Mouse (Mus musculus) CH12.LX (cell line): ENCODE data around the gene Dapk1. TPM values are rescaled to one million over a fixed set of nuclear protein-coding genes. Genes with fewer than 3 reads are reported as not detected.

Experiments used
- DNase-seq: peaks from one replicate; pipeline ENCODE4 v3.0.0-alpha.2; 2013; ENCODE audit errors: extremely low read depth
- H3K27ac ChIP-seq: 2 replicates; pipeline ENCODE4 v1.5.1; 2012; ENCODE audit warnings: low read depth, mild to moderate bottlenecking, control low read depth, moderate library complexity; ENCODE audit not compliant: insufficient read depth
- H3K27me3 ChIP-seq: replicated peaks from 2 replicates; pipeline ENCODE3; 2012; ENCODE audit warnings: inconsistent platforms
- H3K36me3 ChIP-seq, 2 experiments: replicated peaks in 1 of 2; 2 replicates each; pipeline versions ENCODE3 to v1.6.1; 2012; ENCODE audit warnings: inconsistent platforms in 1 of 2, low read length in 1 of 2, mild to moderate bottlenecking in 1 of 2, mixed read lengths in 1 of 2, moderate library complexity in 1 of 2; ENCODE audit not compliant: control insufficient read depth in 1 of 2, insufficient read depth in 1 of 2
- H3K4me1 ChIP-seq, 2 experiments: 2 replicates each; pipeline ENCODE4 v1.6.1; 2012; ENCODE audit warnings: inconsistent platforms in 1 of 2, moderate library complexity in 1 of 2; ENCODE audit not compliant: insufficient read depth in 2 of 2, control insufficient read depth in 1 of 2
- H3K4me2 ChIP-seq: 2 replicates; pipeline ENCODE4 v1.6.1; 2012; ENCODE audit warnings: low read depth, mild to moderate bottlenecking, control low read depth; ENCODE audit not compliant: poor library complexity, insufficient read depth, severe bottlenecking
- H3K4me3 ChIP-seq, 3 experiments: fragments of 150-350 bp in 1 of 3; sonication (generic) in 1 of 3; replicated peaks in 1 of 3; 2 replicates each; pipeline versions ENCODE3 to v1.5.1; 2011 to 2012; ENCODE audit warnings: low read depth in 2 of 3, low read length in 2 of 3, mild to moderate bottlenecking in 2 of 3, moderate library complexity in 2 of 3, control low read depth in 1 of 3, improper control_type of control experiment in 1 of 3, inconsistent platforms in 1 of 3, mixed read lengths in 1 of 3; ENCODE audit not compliant: poor library complexity in 1 of 3
- H3K79me2 ChIP-seq: replicated peaks from 2 replicates; pipeline ENCODE4 v1.6.1; 2012; ENCODE audit warnings: mild to moderate bottlenecking, moderate library complexity; ENCODE audit not compliant: control insufficient read depth, poor library complexity, insufficient read depth, severe bottlenecking; ENCODE audit errors: extremely low read depth
- H3K9ac ChIP-seq: 2 replicates; pipeline ENCODE4 v1.6.1; 2012; ENCODE audit warnings: low read depth, mild to moderate bottlenecking, control low read depth, moderate library complexity; ENCODE audit not compliant: insufficient read depth
- H3K9me3 ChIP-seq: replicated peaks from 2 replicates; pipeline ENCODE3; 2012; ENCODE audit warnings: low read length, inconsistent platforms, mixed read lengths
- BHLHE40 ChIP-seq: IDR thresholded peaks from 2 replicates; pipeline ENCODE4 v1.6.1; 2011; ENCODE audit warnings: mild to moderate bottlenecking, low read depth, low read length, improper control_type of control experiment
- CHD1 ChIP-seq: IDR thresholded peaks from 2 replicates; pipeline ENCODE4 v1.6.1; 2012; ENCODE audit warnings: low read depth, low read length, improper control_type of control experiment, inconsistent platforms
- CTCF ChIP-seq, 2 experiments: IDR thresholded peaks in 1 of 2; conservative IDR thresholded peaks in 1 of 2; 2 replicates each; pipeline ENCODE4 v1.5.1; 2011 to 2012; ENCODE audit warnings: low read depth in 2 of 2, low read length in 2 of 2, improper control_type of control experiment in 1 of 2, inconsistent platforms in 1 of 2, mild to moderate bottlenecking in 1 of 2, moderate library complexity in 1 of 2
- E2F4 ChIP-seq: IDR thresholded peaks from 2 replicates; pipeline ENCODE4 v1.6.1; 2011; ENCODE audit warnings: low read depth, low read length, improper control_type of control experiment; ENCODE audit not compliant: insufficient replicate concordance
- ELF1 ChIP-seq: IDR thresholded peaks from 2 replicates; pipeline ENCODE4 v1.6.1; 2014; ENCODE audit warnings: low read depth, mild to moderate bottlenecking, inconsistent platforms, low read length, improper control_type of control experiment
- ETS1 ChIP-seq: conservative IDR thresholded peaks from 2 replicates; pipeline ENCODE4 v1.6.1; 2012; ENCODE audit warnings: low read depth, mild to moderate bottlenecking, inconsistent platforms, low read length, improper control_type of control experiment, moderate library complexity
- IRF4 ChIP-seq: IDR thresholded peaks from 2 replicates; pipeline ENCODE4 v1.6.1; 2014; ENCODE audit warnings: low read depth, mild to moderate bottlenecking, inconsistent platforms, low read length, improper control_type of control experiment
- JUN ChIP-seq: IDR thresholded peaks from 2 replicates; pipeline ENCODE4 v1.6.1; 2011; ENCODE audit warnings: low read depth, mild to moderate bottlenecking, low read length, improper control_type of control experiment, moderate library complexity; ENCODE audit not compliant: insufficient read depth
- MAX ChIP-seq: IDR thresholded peaks from 2 replicates; pipeline ENCODE4 v1.6.1; 2011; ENCODE audit warnings: low read length, improper control_type of control experiment
- MXI1 ChIP-seq: IDR thresholded peaks from 2 replicates; pipeline ENCODE4 v1.6.1; 2011; ENCODE audit warnings: mild to moderate bottlenecking, low read depth, low read length, improper control_type of control experiment
- NRF1 ChIP-seq: IDR thresholded peaks from 2 replicates; pipeline ENCODE4 v1.6.1; 2014; ENCODE audit warnings: low read depth, mild to moderate bottlenecking, inconsistent platforms, low read length, improper control_type of control experiment, moderate library complexity
- PAX5 ChIP-seq: IDR thresholded peaks from 2 replicates; pipeline ENCODE4 v1.6.1; 2012; ENCODE audit warnings: low read length, inconsistent platforms, mixed read lengths
- RCOR1 ChIP-seq: conservative IDR thresholded peaks from 2 replicates; pipeline ENCODE4 v1.6.1; 2012; ENCODE audit warnings: low read depth, mild to moderate bottlenecking, inconsistent platforms, low read length, improper control_type of control experiment
- TBP ChIP-seq: conservative IDR thresholded peaks from 2 replicates; pipeline ENCODE4 v1.6.1; 2011; ENCODE audit warnings: low read depth, low read length, improper control_type of control experiment
- dilution Hi-C: fragments of 300-500 bp; cut with MboI; formaldehyde crosslinking; loops from 2 replicates; pipeline ENCODE4 v1.14.3; 2020; ENCODE audit warnings: low sequenced_read_pairs; ENCODE audit not compliant: extremely low pct_unique_long_range_greater_than_20kb, extremely low pct_ligation_motif_present
- in situ Hi-C: fragments of 300-500 bp; cut with MboI; formaldehyde crosslinking; loops from 3 replicates; pipeline ENCODE4 v1.14.3; 2019; ENCODE audit warnings: low sequenced_read_pairs, low pct_ligation_motif_present, low pct_unique_long_range_greater_than_20kb, mixed read lengths
- polyA plus RNA-seq: library from polyadenylated mRNA; unstranded; fragments of >175 nt; gene quantifications from 2 replicates; pipeline ENCODE4 v1.2.1, GENCODE M21; 2012; ENCODE audit warnings: low read depth; ENCODE audit not compliant: insufficient read length
- total RNA-seq, 2 experiments: library from RNA; depleted of rRNA; stranded (reverse); fragments of 300-350 nt in 1 of 2; fragments of >200 nt in 1 of 2; gene quantifications; 2 replicates each; pipeline ENCODE4 v1.2.3; 2012 to 2014

Gene Dapk1
- total and polyA plus RNA-seq, 3 experiments: not detected

DNA sequence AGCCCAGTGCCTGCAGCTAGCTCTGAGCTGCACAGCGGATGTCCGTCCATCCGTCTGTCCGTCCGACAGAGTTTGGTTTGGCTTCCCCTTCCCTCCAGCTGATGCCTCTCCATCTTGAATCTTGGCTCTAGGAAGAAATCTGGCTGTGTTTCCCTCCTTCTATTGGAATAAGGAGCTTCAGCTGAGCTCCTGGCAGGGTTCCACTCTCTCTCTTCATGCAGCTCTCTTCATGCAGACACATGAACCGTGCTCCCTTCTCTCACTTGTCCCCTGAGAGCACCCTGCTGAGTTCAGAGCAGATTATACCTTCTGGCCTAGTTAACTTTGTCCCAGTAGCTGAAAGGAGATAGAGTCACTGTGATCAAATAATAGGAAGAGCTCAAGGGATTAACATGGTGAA lies 83.5 kb downstream of the Dapk1 start:
- H3K4me1 ChIP-seq: no peaks in the 10 kb centered on the region
- TF ChIP-seq CTCF (conservative IDR thresholded peaks at IDR 0.05 in 1 of 2, IDR thresholded peaks at IDR 0.05 in 1 of 2; ENCODE audit: low read depth in 2 of 2, low read length in 2 of 2): no peak
- no peak for TF ChIP-seq NRF1
- TF ChIP-seq JUN: no peak
- TF ChIP-seq RCOR1: no peak
- no peak for TF ChIP-seq E2F4
- TF ChIP-seq MXI1: no peak
- TF ChIP-seq PAX5: no peak
- no peak for TF ChIP-seq ELF1
- no peak overlapping the region for H3K4me2 ChIP-seq
- H3K36me3 ChIP-seq: no peaks in the 10 kb centered on the region
- dilution Hi-C loops (no loop called here), in situ Hi-C loops (no loop called here)
- no peaks in the 10 kb centered on the region for H3K79me2 ChIP-seq
- H3K27ac ChIP-seq: no peak overlapping the region
- DNase-seq: no peak
- no peaks in the 10 kb centered on the region for H3K27me3 ChIP-seq
- no peak overlapping the region for H3K9ac ChIP-seq
- peaks cover 84% of the 10 kb centered on the region for H3K9me3 ChIP-seq
- no peak overlapping the region for H3K4me3 ChIP-seq

DNA sequence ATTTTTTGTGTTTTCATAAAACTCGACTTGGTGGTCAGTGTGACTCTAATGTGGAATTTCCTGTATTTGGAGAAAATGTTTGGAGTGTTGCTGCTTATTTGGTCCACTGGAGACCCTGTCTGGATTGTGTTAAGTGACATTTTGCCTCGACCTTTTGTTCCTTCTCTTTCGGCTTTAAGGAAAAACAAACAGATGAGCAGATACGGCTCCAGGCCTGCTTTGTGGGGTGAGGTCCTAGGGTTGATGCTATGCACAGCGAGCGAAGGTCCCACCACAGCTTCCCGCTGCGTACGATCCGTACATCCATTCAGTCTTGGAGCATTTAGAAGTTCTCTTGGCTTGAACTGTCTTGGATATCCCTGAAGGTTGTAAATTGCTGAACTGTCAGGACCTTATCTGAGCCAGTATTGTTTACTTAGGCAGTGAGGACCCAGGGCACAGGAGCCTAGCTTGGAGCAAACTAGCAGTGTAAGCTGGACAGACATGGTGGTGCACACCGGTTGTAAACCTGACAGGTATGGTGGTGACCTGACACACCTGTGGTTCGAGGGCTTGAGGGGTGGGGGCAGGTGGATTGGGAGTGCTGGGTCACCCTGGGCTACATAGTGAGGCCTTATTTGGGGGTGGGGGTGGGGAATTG lies 84.4 kb downstream of the Dapk1 start:
- no peak overlapping the region for H3K27ac ChIP-seq
- no peak overlapping the region for H3K9ac ChIP-seq
- no peaks in the 10 kb centered on the region for H3K36me3 ChIP-seq
- in situ Hi-C loops: no loop called here
- H3K79me2 ChIP-seq: no peaks in the 10 kb centered on the region
- no peaks in the 10 kb centered on the region for H3K27me3 ChIP-seq
- no peak for TF ChIP-seq BHLHE40
- TF ChIP-seq TBP: no peak
- TF ChIP-seq E2F4: no peak
- TF ChIP-seq CHD1: no peak
- no peak for TF ChIP-seq ETS1
- no peak for TF ChIP-seq PAX5
- TF ChIP-seq RCOR1: no peak
- TF ChIP-seq MAX: no peak
- TF ChIP-seq IRF4: no peak
- TF ChIP-seq, all 38 proteins: peak for 0
- no peak for DNase-seq
- H3K9me3 ChIP-seq: peaks cover 87% of the 10 kb centered on the region
- H3K4me2 ChIP-seq: no peak overlapping the region
- no peaks in the 10 kb centered on the region for H3K4me1 ChIP-seq
- dilution Hi-C loops: no loop called here
- H3K4me3 ChIP-seq: peak overlapping the region in 1 of 3 experiments; percentile 4
